Mouse (Mus musculus) E14TG2a.4 (cell line): Measurements from ENCODE around the gene Fgl2.

Source experiments
- H3K27me3 ChIP-seq: 2 replicates; pipeline ENCODE4 v1.6.1; 2014; ENCODE audit warnings: low read length, control low read depth; ENCODE audit not compliant: insufficient read depth
- H3K36me3 ChIP-seq: 2 replicates; pipeline ENCODE4 v1.6.1; 2014; ENCODE audit warnings: low read length, control low read depth; ENCODE audit not compliant: insufficient read depth
- H3K4me1 ChIP-seq: replicated peaks from 2 replicates; pipeline ENCODE4 v1.6.1; 2014; ENCODE audit warnings: low read depth, low read length, control low read depth
- H3K4me3 ChIP-seq: replicated peaks from 2 replicates; pipeline ENCODE4 v1.5.1; 2014; ENCODE audit warnings: mild to moderate bottlenecking, low read length
- H3K9me3 ChIP-seq: 2 replicates; pipeline ENCODE4 v1.6.1; 2014; ENCODE audit warnings: low read length, control low read depth
- CTCF ChIP-seq: conservative IDR thresholded peaks from 2 replicates; pipeline ENCODE4 v1.5.1; 2014; ENCODE audit warnings: low read length
- NANOG ChIP-seq: IDR thresholded peaks from 2 replicates; pipeline ENCODE4 v1.6.1; 2014; ENCODE audit warnings: borderline replicate concordance, low read length, mixed read lengths
- POU5F1 ChIP-seq: IDR thresholded peaks from 2 replicates; pipeline ENCODE4 v1.6.1; 2014; ENCODE audit warnings: low read length, borderline replicate concordance

Gene Fgl2

GRCm38 (mm10) chr5:21387340-21387739 is 14.9 kb downstream of the Fgl2 start:
- no peaks in the 10 kb centered on the region for H3K36me3 ChIP-seq
- TF ChIP-seq POU5F1 (no peak), NANOG (no peak), CTCF (no peak)
- H3K4me1 ChIP-seq = peaks cover 22% of the 10 kb centered on the region
- no peaks in the 10 kb centered on the region for H3K9me3 ChIP-seq
- no peak overlapping the region for H3K4me3 ChIP-seq
- no peaks in the 10 kb centered on the region; the same call in 1 of the 2 replicates for H3K27me3 ChIP-seq

- Histone ChIP-seq H3K27me3 (no peaks in the 10 kb centered on the region; the same call in 1 of the 2 replicates), H3K4me3 (no peak overlapping the region), H3K36me3 (no peaks in the 10 kb centered on the region), H3K4me1 (peaks cover 9% of the 10 kb centered on the region), H3K9me3 (no peaks in the 10 kb centered on the region)
- TF ChIP-seq CTCF = no peak
- TF ChIP-seq POU5F1 = no peak
- no peak for TF ChIP-seq NANOG
These were observed 16.4 kb downstream of the Fgl2 start for GRCm38 (mm10) chr5:21388855-21389254.

- no peaks in the 10 kb centered on the region for H3K9me3 ChIP-seq
- TF ChIP-seq POU5F1 (no peak), NANOG (no peak)
- no peaks in the 10 kb centered on the region for H3K36me3 ChIP-seq
- H3K4me3 ChIP-seq = no peak overlapping the region
- H3K4me1 ChIP-seq = peaks cover 3% of the 10 kb centered on the region
- H3K27me3 ChIP-seq = no peaks in the 10 kb centered on the region
These were observed 19.4 kb downstream of the Fgl2 start for GRCm38 (mm10) chr5:21391616-21392384.

GRCm38 (mm10) chr5:21394562-21394961 is 22.1 kb downstream of the Fgl2 start:
- Histone ChIP-seq H3K36me3 (no peaks in the 10 kb centered on the region), H3K4me3 (no peak overlapping the region), H3K9me3 (no peaks in the 10 kb centered on the region), H3K27me3 (no peaks in the 10 kb centered on the region), H3K4me1 (no peaks in the 10 kb centered on the region; the same call in 1 of the 2 replicates)
- no peak for TF ChIP-seq NANOG
- no peak for TF ChIP-seq CTCF

- Histone ChIP-seq H3K4me1 (no peaks in the 10 kb centered on the region), H3K27me3 (no peaks in the 10 kb centered on the region), H3K9me3 (no peaks in the 10 kb centered on the region), H3K4me3 (no peak overlapping the region), H3K36me3 (no peaks in the 10 kb centered on the region)
- TF ChIP-seq CTCF = no peak
- TF ChIP-seq POU5F1 = no peak
- TF ChIP-seq NANOG = no peak
These were observed 22.9 kb downstream of the Fgl2 start for GRCm38 (mm10) chr5:21395205-21395840.

- H3K27me3 ChIP-seq = no peaks in the 10 kb centered on the region
- no peaks in the 10 kb centered on the region for H3K36me3 ChIP-seq
- H3K4me1 ChIP-seq = peaks cover 18% of the 10 kb centered on the region
- no peak overlapping the region for H3K4me3 ChIP-seq
- peaks cover 21% of the 10 kb centered on the region for H3K9me3 ChIP-seq
- TF ChIP-seq POU5F1 = no peak
- no peak for TF ChIP-seq NANOG
- no peak for TF ChIP-seq CTCF
These were observed 38.8 kb downstream of the Fgl2 start for GRCm38 (mm10) chr5:21411261-21411666.

- no peaks in the 10 kb centered on the region for H3K27me3 ChIP-seq
- H3K4me1 ChIP-seq = peaks cover 18% of the 10 kb centered on the region
- TF ChIP-seq POU5F1 = no peak
- TF ChIP-seq CTCF = no peak
- no peak for TF ChIP-seq NANOG
- H3K9me3 ChIP-seq = peaks cover 21% of the 10 kb centered on the region
- H3K4me3 ChIP-seq = no peak overlapping the region
- H3K36me3 ChIP-seq = no peaks in the 10 kb centered on the region
These were observed 39.6 kb downstream of the Fgl2 start for GRCm38 (mm10) chr5:21412056-21412455.

- peaks cover 29% of the 10 kb centered on the region for H3K4me1 ChIP-seq
- no peaks in the 10 kb centered on the region for H3K36me3 ChIP-seq
- peaks cover 21% of the 10 kb centered on the region for H3K9me3 ChIP-seq
- TF ChIP-seq NANOG (no peak), CTCF (no peak), POU5F1 (no peak)
- no peaks in the 10 kb centered on the region for H3K27me3 ChIP-seq
- H3K4me3 ChIP-seq = no peak overlapping the region
These were observed 40.9 kb downstream of the Fgl2 start for GRCm38 (mm10) chr5:21413322-21413721.
